Comparison of ENCODE assay signal across 11 mouse cellular contexts in genomic region chr5:134027316-134027966, GRCm38 (mm10).
A peak's percentile ranks its signal among the peaks of the same experiment; 100 is the strongest.
DNase-seq lines count a peak whose midpoint lies in the region; ATAC-seq lines count a peak whose summit lies in the region.
"Had no signal": no experiment of that assay in that cellular context is flagged by ENCODE, and none has a peak within 500 bp of the region (broad histone marks: within the 10 kb centered on the region; RNA-seq: fewer than 3 reads in every experiment).

No protein-coding gene starts in this region.

- no peaks in the 10 kb centered on the region for H3K27me3 ChIP-seq in kidney, embryonic 16.5 days (ENCODE audit: insufficient read depth, low read length)
- no peaks in the 10 kb centered on the region for H3K27me3 ChIP-seq in embryonic facial prominence, embryonic 15.5 days
- no peaks in the 10 kb centered on the region for H3K27me3 ChIP-seq in limb, embryonic 15.5 days

- peaks cover 3% of the 10 kb centered on the region; the same call in 1 of the 2 replicates for H3K9me3 ChIP-seq in kidney, embryonic 16.5 days (ENCODE audit: low read length)
- no peaks in the 10 kb centered on the region for H3K9me3 ChIP-seq in embryonic facial prominence, embryonic 15.5 days (replicated peaks)
- H3K9me3 ChIP-seq in limb, embryonic 15.5 days: no peaks in the 10 kb centered on the region

- no peak for DNase-seq in kidney, adult 8-10 months
- DNase-seq in brain, embryonic 18.5 days (ENCODE audit: low read depth, low spot score): peak; percentile 36
- no peak for DNase-seq in spleen, postnatal 10 days (ENCODE audit: low spot score in 2 of 2)
- DNase-seq in adipocyte (ENCODE audit: low spot score): no peak
- DNase-seq: kidney, adult 2 months; thymus, postnatal 4 days had no signal

- no peaks in the 10 kb centered on the region for H3K36me3 ChIP-seq in kidney, embryonic 16.5 days (ENCODE audit: insufficient read depth, low read length)
- H3K36me3 ChIP-seq in embryonic facial prominence, embryonic 15.5 days: no peaks in the 10 kb centered on the region
- H3K36me3 ChIP-seq in limb, embryonic 15.5 days: no peaks in the 10 kb centered on the region

- no peak for ATAC-seq in kidney, embryonic 16.5 days (ENCODE audit: low FRiP score, low TSS enrichment)
- no peak; the same call in 1 of the 2 replicates for ATAC-seq in embryonic facial prominence, embryonic 15.5 days (ENCODE audit: insufficient number of reproducible peaks, low FRiP score, low TSS enrichment, low read depth)
- ATAC-seq in limb, embryonic 15.5 days (ENCODE audit: insufficient number of reproducible peaks, low FRiP score, low TSS enrichment, low read depth): peak; percentile 74; the same call in 1 of the 2 replicates
- ATAC-seq in inflammation-experienced regulatory T-cells, adult 6 months: no peak

- peak overlapping the region; percentile 9; the same call in 1 of the 2 replicates for H3K4me2 ChIP-seq in kidney, embryonic 16.5 days (replicated peaks; ENCODE audit: low read depth, low read length)
- no peak overlapping the region for H3K4me2 ChIP-seq in embryonic facial prominence, embryonic 15.5 days (replicated peaks)
- H3K4me2 ChIP-seq in limb, embryonic 15.5 days: peak overlapping the region; percentile 31; the same call in 1 of the 2 replicates

- H3K4me1 ChIP-seq in kidney, embryonic 16.5 days (ENCODE audit: insufficient read depth, low read length): peaks cover 6% of the 10 kb centered on the region; the same call in 1 of the 2 replicates
- peaks cover 6% of the 10 kb centered on the region; the same call in 1 of the 2 replicates for H3K4me1 ChIP-seq in embryonic facial prominence, embryonic 15.5 days
- peaks cover 7% of the 10 kb centered on the region; the same call in 1 of the 2 replicates for H3K4me1 ChIP-seq in limb, embryonic 15.5 days

- no peak overlapping the region for H3K9ac ChIP-seq in kidney, embryonic 16.5 days (replicated peaks; ENCODE audit: low read length)
- no peak overlapping the region for H3K9ac ChIP-seq in embryonic facial prominence, embryonic 15.5 days
- H3K9ac ChIP-seq in limb, embryonic 15.5 days: no peak overlapping the region

- no peak overlapping the region for H3K4me3 ChIP-seq in kidney, embryonic 16.5 days (ENCODE audit: low read length)
- no peak overlapping the region for H3K4me3 ChIP-seq in embryonic facial prominence, embryonic 15.5 days (replicated peaks)
- no peak overlapping the region for H3K4me3 ChIP-seq in limb, embryonic 15.5 days
- H3K4me3 ChIP-seq: erythroblast, embryonic 14.5 days had no signal

- WGBS in kidney, embryonic 16.5 days: 26% methylated on average over 11 of the region's 11 CpGs
- 25% methylated on average over 11 of the region's 11 CpGs for WGBS in embryonic facial prominence, embryonic 15.5 days
- 26% methylated on average over 11 of the region's 11 CpGs for WGBS in limb, embryonic 15.5 days

- no peak overlapping the region for H3K27ac ChIP-seq in kidney, embryonic 16.5 days (ENCODE audit: low read length)
- peak overlapping the region; percentile 41; the same call in 1 of the 2 replicates for H3K27ac ChIP-seq in embryonic facial prominence, embryonic 15.5 days (replicated peaks)
- H3K27ac ChIP-seq in limb, embryonic 15.5 days: peak overlapping the region; percentile 54
